Mouse (Mus musculus) heart, embryonic 11.5 days (tissue): ENCODE results near the gene Pgap3. TPM values are rescaled to one million over a fixed set of nuclear protein-coding genes. Genes with fewer than 3 reads are reported as not detected.

Experiments used
- ATAC-seq: fragments of 200-750 bp; cut with Nextera tagmentation; replicated peaks from 2 replicates; pipeline ENCODE4 v1.8.0; 2017; ENCODE audit warnings: moderate library complexity; ENCODE audit not compliant: insufficient number of reproducible peaks, low FRiP score, low TSS enrichment
- H3K27ac ChIP-seq: fragments of 300-500 bp; sonication (generic); 2 replicates; pipeline ENCODE4 v1.5.1; 2014; ENCODE audit warnings: mild to moderate bottlenecking, low read depth, low read length
- H3K27me3 ChIP-seq: fragments of 300-500 bp; sonication (generic); 2 replicates; pipeline ENCODE4 v1.6.1; 2014; ENCODE audit warnings: mild to moderate bottlenecking, low read length, mixed read lengths; ENCODE audit not compliant: control insufficient read depth, insufficient read depth
- H3K36me3 ChIP-seq: fragments of 300-500 bp; sonication (generic); 2 replicates; pipeline ENCODE4 v1.6.1; 2014; ENCODE audit warnings: mild to moderate bottlenecking, low read length, moderate library complexity, mixed read lengths; ENCODE audit not compliant: control insufficient read depth, insufficient read depth
- H3K4me1 ChIP-seq: fragments of 300-500 bp; sonication (generic); 2 replicates; pipeline ENCODE4 v1.6.1; 2014; ENCODE audit warnings: low read length; ENCODE audit not compliant: control insufficient read depth, insufficient read depth
- H3K4me2 ChIP-seq: fragments of 300-500 bp; sonication (generic); 2 replicates; pipeline ENCODE4 v1.6.1; 2014; ENCODE audit warnings: mild to moderate bottlenecking, moderate library complexity
- H3K4me3 ChIP-seq: fragments of 300-500 bp; sonication (generic); 2 replicates; pipeline ENCODE4 v1.5.1; 2014; ENCODE audit warnings: low read depth, low read length
- H3K9ac ChIP-seq: fragments of 300-500 bp; sonication (generic); 2 replicates; pipeline ENCODE4 v1.6.1; 2014; ENCODE audit warnings: mild to moderate bottlenecking, low read depth, low read length, moderate library complexity
- H3K9me3 ChIP-seq: fragments of 300-500 bp; sonication (generic); replicated peaks from 2 replicates; pipeline ENCODE4 v1.6.1; 2016; ENCODE audit warnings: low read length; ENCODE audit not compliant: control insufficient read depth
- WGBS: fragments of 180-500 bp; shearing (Covaris S2); extraction: QIAGEN DNeasy Blood & Tissue Kit; methylation state at CpG from one replicate; pipeline ENCODE4 v1.1.7; 2014; ENCODE audit not compliant: insufficient replicate concordance; 5-methylcytosine and 5-hydroxymethylcytosine counted together
- polyA plus RNA-seq: library from polyadenylated mRNA; unstranded; fragments of >200 nt; fragmentation: Nextera tagmentation; extraction: Ambion mirVana; gene quantifications from 2 replicates; pipeline ENCODE4 v1.2.1, GENCODE M21; 2014

Pgap3 gene
- polyA plus RNA-seq, 1 experiment from 2014 or later, result 10.6 TPM

- peak overlapping the region; percentile 63 for H3K4me2 ChIP-seq
- H3K4me3 ChIP-seq, result peak overlapping the region; percentile 29
- peak; percentile 35; the same call in 1 of the 2 replicates for ATAC-seq
- WGBS, result 2% methylated on average over 29 of the region's 29 CpGs
- no peaks in the 10 kb centered on the region for H3K36me3 ChIP-seq
- H3K27me3 ChIP-seq, result peaks cover 68% of the 10 kb centered on the region
- peaks cover 3% of the 10 kb centered on the region for H3K4me1 ChIP-seq
- H3K9me3 ChIP-seq, result no peaks in the 10 kb centered on the region
- H3K9ac ChIP-seq, result peak overlapping the region; percentile 7; the same call in 1 of the 2 replicates
- H3K27ac ChIP-seq, result no peak overlapping the region
Measured at GRCm38 (mm10) chr11:98342000-98342945, 58.0 kb downstream of the Pgap3 start.

GRCm38 (mm10) chr11:98341174-98341573 is 59.1 kb downstream of the Pgap3 start:
- 43% methylated on average over 4 of the region's 4 CpGs for WGBS
- Histone ChIP-seq H3K27me3 (peaks cover 70% of the 10 kb centered on the region), H3K4me3 (no peak overlapping the region), H3K4me2 (no peak overlapping the region), H3K9ac (no peak overlapping the region), H3K36me3 (no peaks in the 10 kb centered on the region), H3K4me1 (peaks cover 3% of the 10 kb centered on the region), H3K27ac (no peak overlapping the region), H3K9me3 (no peaks in the 10 kb centered on the region)
- ATAC-seq, result no peak

GRCm38 (mm10) chr11:98340597-98340996 is 59.7 kb downstream of the Pgap3 start:
- Histone ChIP-seq H3K36me3 (no peaks in the 10 kb centered on the region), H3K9ac (no peak overlapping the region), H3K4me2 (no peak overlapping the region), H3K27me3 (peaks cover 72% of the 10 kb centered on the region), H3K4me1 (peaks cover 3% of the 10 kb centered on the region), H3K27ac (no peak overlapping the region), H3K4me3 (no peak overlapping the region), H3K9me3 (no peaks in the 10 kb centered on the region)
- 13% methylated on average over 4 of the region's 4 CpGs for WGBS
- no peak for ATAC-seq

- 10% methylated on average over 11 of the region's 11 CpGs for WGBS
- peaks cover 5% of the 10 kb centered on the region for H3K4me1 ChIP-seq
- H3K27ac ChIP-seq, result no peak overlapping the region
- peak overlapping the region; percentile 47 for H3K4me3 ChIP-seq
- H3K9me3 ChIP-seq, result no peaks in the 10 kb centered on the region
- H3K36me3 ChIP-seq, result no peaks in the 10 kb centered on the region
- H3K4me2 ChIP-seq, result peak overlapping the region; percentile 91
- 0 out of 2 replicates have a peak, but pooled peaks have one; percentile 20 for ATAC-seq
- H3K27me3 ChIP-seq, result peaks cover 76% of the 10 kb centered on the region
- 0 out of 2 replicates have a peak overlapping the region, but pooled peaks have one; percentile 44 for H3K9ac ChIP-seq
Measured at GRCm38 (mm10) chr11:98339679-98340287, 60.5 kb downstream of the Pgap3 start.

DNA sequence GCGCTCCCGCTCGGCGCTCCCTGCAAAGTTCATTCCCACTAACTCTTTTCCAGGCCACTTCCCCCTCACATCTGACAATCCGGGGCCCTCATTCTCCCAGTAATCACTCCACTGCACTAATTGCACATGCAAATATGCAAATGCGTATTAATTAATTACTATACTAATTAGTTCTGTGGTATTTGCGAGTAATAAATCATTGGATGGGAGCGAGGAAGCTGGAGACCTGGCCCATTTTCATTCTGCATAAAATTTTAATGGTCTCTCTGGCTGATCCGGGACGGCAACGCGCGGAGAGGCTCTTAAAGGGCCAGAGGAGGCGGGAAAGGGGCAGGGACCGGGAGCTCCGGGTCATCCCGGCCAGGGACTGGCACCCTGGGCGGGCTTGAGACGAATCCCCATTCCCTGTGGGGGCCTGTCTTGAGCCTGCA is 61.2 kb downstream of the Pgap3 start:
- Histone ChIP-seq H3K4me1 (peaks cover 12% of the 10 kb centered on the region), H3K4me3 (peak overlapping the region; percentile 47), H3K27ac (no peak overlapping the region), H3K36me3 (no peaks in the 10 kb centered on the region), H3K9me3 (no peaks in the 10 kb centered on the region), H3K4me2 (peak overlapping the region; percentile 91), H3K9ac (peak overlapping the region; percentile 44; the same call in 1 of the 2 replicates), H3K27me3 (peaks cover 83% of the 10 kb centered on the region)
- no peak for ATAC-seq
- WGBS, result under 1% methylated on average over 19 of the region's 19 CpGs

Other genes starting within 250 kb of the Pgap3 start
- gene Med1, start 207.2 kb downstream of the Pgap3 start, polyA plus RNA-seq, result 40.7 and 46.9 TPM in 2 replicates
- gene Cdk12, start 197.4 kb downstream of the Pgap3 start, polyA plus RNA-seq, result 8.3 and 11.4 TPM in 2 replicates
- 0.07 and 0.13 TPM in 2 replicates for gene Neurod2, start 70.8 kb downstream of the Pgap3 start, polyA plus RNA-seq
- gene Ppp1r1b, start 52.1 kb downstream of the Pgap3 start, polyA plus RNA-seq, result 13.6 and 15.3 TPM in 2 replicates
- 39.6 and 40.6 TPM in 2 replicates for gene Stard3, start 42.1 kb downstream of the Pgap3 start, polyA plus RNA-seq
- gene Tcap, start 16.7 kb downstream of the Pgap3 start, polyA plus RNA-seq, result 149 and 151 TPM in 2 replicates
- 3.9 and 4.8 TPM in 2 replicates for gene Pnmt, start 14.0 kb downstream of the Pgap3 start, polyA plus RNA-seq
- 48.0 and 56.4 TPM in 2 replicates for gene Erbb2, start 12.0 kb upstream of the Pgap3 start, polyA plus RNA-seq
- gene Mien1, start 38.5 kb upstream of the Pgap3 start, polyA plus RNA-seq, result 107 and 110 TPM in 2 replicates
- gene Grb7, start 45.9 kb upstream of the Pgap3 start, polyA plus RNA-seq, result 0.63 and 2.0 TPM in 2 replicates
- 0.13 TPM in 1 of 2 replicates, not detected in the other for gene Ikzf3, start 145.5 kb upstream of the Pgap3 start, polyA plus RNA-seq
- 0.33 and 0.62 TPM in 2 replicates for gene Zpbp2, start 150.6 kb upstream of the Pgap3 start, polyA plus RNA-seq
- 9.6 and 15.0 TPM in 2 replicates for gene Ormdl3, start 186.9 kb upstream of the Pgap3 start, polyA plus RNA-seq
- not detected in 2 replicates for gene Lrrc3c, start 197.8 kb upstream of the Pgap3 start, polyA plus RNA-seq
- 0.34 and 0.44 TPM in 2 replicates for gene Gm12355, start 225.2 kb upstream of the Pgap3 start, polyA plus RNA-seq
- gene Gsdma3, start 225.9 kb upstream of the Pgap3 start, polyA plus RNA-seq, result 0.14 TPM in 1 of 2 replicates, not detected in the other
- gene Gsdma2, start 246.3 kb upstream of the Pgap3 start, polyA plus RNA-seq, result not detected in 2 replicates